Mouse (Mus musculus) inflammation-experienced regulatory T-cells, adult 16 weeks (primary cell): ENCODE measurements around the gene Zfp408. TPM values are rescaled to one million over a fixed set of nuclear protein-coding genes. Genes with fewer than 3 reads are reported as not detected.

Experiments
- polyA plus RNA-seq: library from polyadenylated mRNA; unstranded; fragments of 100-300 nt; shearing (Covaris generic); gene quantifications from one replicate; pipeline ENCODE4 v1.2.1, GENCODE M21; 2017

The Zfp408 gene
- 27.3 TPM for polyA plus RNA-seq

DNA sequence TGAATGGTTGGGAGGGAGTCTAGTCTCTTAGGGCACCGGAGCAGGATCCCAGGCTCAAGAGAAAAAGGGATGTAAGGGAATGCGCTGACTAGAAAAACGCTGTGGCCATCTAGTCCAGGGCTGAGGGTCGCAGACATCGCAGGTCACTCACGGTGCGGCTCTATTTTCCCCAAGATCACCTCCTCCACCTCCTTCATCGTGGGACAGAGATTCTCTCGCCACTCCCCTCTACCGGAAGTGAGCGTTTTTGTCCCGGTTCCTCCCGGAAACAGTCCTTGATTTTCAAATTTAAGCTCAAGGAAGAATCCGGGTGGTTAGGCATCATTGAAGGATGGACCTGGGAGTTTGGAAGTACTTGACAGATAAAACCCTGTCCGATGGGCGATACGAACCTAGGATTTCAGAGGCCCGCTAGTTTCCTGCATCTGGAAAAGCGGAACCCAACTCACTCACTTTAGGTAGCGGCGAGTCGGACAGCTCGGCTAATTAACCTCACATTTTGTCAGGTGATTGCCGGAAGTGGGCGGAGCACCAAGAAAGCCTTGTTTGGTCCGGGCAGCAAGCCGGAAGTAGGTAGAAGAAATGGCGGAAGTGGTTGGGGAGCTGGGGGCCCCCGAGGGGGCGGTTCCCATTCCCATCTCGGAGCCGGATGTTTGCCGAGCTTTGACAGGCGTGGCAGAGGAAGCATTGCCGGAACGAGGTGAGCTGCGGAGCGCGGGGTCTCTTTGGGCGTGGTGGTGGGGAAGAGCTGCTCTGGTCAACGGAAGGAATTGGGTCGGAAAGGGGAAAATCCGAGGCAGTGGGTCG lies at the start of gene Zfp408, which contains the start of gene Arhgap1:
Gene Zfp408, minus strand, starts transcription at position 239 of the 807 bp plus-strand sequence.
Gene Arhgap1, plus strand, starts transcription at position 308 of the 807 bp plus-strand sequence.

DNA sequence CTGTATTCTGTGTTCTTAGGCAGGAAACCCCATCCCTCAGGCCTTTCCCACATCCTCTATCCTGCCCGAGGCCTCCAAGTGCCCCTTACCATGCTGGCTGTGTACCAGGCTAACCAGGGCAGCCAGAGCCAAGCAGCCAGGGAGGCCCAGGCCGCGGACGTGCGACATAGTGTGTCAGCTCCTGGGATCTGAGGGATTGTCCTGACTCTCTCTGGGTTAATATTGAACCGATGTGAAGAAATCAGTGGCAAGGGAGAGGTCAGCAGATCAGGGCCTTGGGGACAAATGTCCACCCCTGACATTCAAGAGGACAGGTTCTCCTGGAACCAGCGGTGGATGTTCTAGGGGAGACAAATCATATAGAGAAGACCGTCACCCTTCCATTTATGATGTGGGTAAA lies 13.4 kb downstream of the Zfp408 start, which contains the start of gene F2:
Gene F2, minus strand, starts transcription at position 186 of the 400 bp plus-strand sequence.

Other genes starting within 250 kb of the Zfp408 start
- gene 1110051M20Rik, start 205.1 kb downstream of the Zfp408 start, polyA plus RNA-seq, result 32.4 TPM
- not detected for gene Lrp4, start 192.3 kb downstream of the Zfp408 start, polyA plus RNA-seq
- 63.3 TPM for gene Ckap5, start 123.0 kb downstream of the Zfp408 start, polyA plus RNA-seq
- gene F2, start 13.4 kb downstream of the Zfp408 start, polyA plus RNA-seq, result not detected
- gene Arhgap1, start 69 bp upstream of the Zfp408 start, polyA plus RNA-seq, result 231 TPM
- 65.3 TPM for gene Atg13, start 60.8 kb upstream of the Zfp408 start, polyA plus RNA-seq
- gene Harbi1, start 61.1 kb upstream of the Zfp408 start, polyA plus RNA-seq, result 15.1 TPM
- gene Ambra1, start 80.3 kb upstream of the Zfp408 start, polyA plus RNA-seq, result 64.2 TPM